Mouse (Mus musculus) bone marrow macrophage, adult 2 months (primary cell): ENCODE data around the gene Rsad2. TPM values are rescaled to one million over a fixed set of nuclear protein-coding genes. Genes with fewer than 3 reads are reported as not detected.

Source experiments
- H3K27ac ChIP-seq: 2 replicates; pipeline ENCODE4 v1.5.1; 2012; ENCODE audit warnings: low read depth, low read length; ENCODE audit not compliant: insufficient read depth
- H3K4me1 ChIP-seq: 2 replicates; pipeline ENCODE4 v1.6.1; 2012; ENCODE audit warnings: low read length; ENCODE audit not compliant: control insufficient read depth, insufficient read depth
- H3K4me3 ChIP-seq: 2 replicates; pipeline ENCODE4 v1.5.1; 2012; ENCODE audit warnings: mild to moderate bottlenecking, low read length, moderate library complexity; ENCODE audit not compliant: insufficient read depth
- CTCF ChIP-seq: IDR thresholded peaks from 2 replicates; pipeline ENCODE4 v1.5.1; 2012; ENCODE audit warnings: low read depth, mild to moderate bottlenecking, low read length, moderate library complexity
- POLR2A ChIP-seq: IDR thresholded peaks from 2 replicates; pipeline ENCODE4 v1.6.1; 2012; ENCODE audit warnings: mild to moderate bottlenecking, low read depth, low read length, borderline replicate concordance
- polyA plus RNA-seq: library from polyadenylated mRNA; stranded (reverse); fragments of >200 nt; gene quantifications from 2 replicates; pipeline ENCODE4 v1.2.4, GENCODE M21; 2012; ENCODE audit not compliant: missing spikeins, insufficient read depth, insufficient read length

The Rsad2 gene
- polyA plus RNA-seq, 1 experiment = 32.3 TPM

DNA sequence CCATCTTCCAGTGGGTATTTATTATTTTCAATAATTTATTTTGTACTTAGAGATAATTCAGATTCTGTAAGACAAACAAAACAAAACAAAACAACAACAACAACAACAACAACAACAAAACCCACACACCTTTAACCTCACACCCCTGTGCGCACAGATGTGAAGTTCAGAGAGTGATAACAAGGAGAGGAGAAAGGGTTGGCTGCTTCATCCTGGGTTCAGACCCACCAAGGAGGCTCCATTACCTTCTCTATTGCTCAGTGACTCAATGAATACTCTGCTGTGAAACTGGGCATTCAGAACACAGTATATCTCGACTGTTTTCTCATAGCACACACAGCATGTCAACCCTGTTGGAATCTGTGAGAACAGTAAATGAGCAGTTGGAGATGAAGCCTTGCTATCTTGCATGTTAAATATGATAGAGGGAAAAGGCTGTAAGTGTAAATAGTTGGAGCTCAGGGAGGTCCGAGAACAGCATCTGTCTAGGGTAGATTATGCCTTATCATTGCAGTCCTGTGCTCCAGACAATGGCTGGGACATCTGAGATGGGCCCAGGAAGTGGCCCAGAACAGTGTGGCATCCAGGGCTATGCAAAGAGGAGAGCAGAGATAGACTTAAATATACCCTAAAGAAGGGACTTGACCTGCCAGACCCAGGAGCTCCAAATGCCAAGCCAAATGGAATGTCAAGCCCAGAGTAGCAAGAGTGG lies 16.7 kb upstream of the Rsad2 start:
- Histone ChIP-seq H3K4me1 (peaks cover 4% of the 10 kb centered on the region; the same call in 1 of the 2 replicates), H3K27ac (no peak overlapping the region), H3K4me3 (no peak overlapping the region)
- no peak for TF ChIP-seq POLR2A
- TF ChIP-seq CTCF = no peak

DNA sequence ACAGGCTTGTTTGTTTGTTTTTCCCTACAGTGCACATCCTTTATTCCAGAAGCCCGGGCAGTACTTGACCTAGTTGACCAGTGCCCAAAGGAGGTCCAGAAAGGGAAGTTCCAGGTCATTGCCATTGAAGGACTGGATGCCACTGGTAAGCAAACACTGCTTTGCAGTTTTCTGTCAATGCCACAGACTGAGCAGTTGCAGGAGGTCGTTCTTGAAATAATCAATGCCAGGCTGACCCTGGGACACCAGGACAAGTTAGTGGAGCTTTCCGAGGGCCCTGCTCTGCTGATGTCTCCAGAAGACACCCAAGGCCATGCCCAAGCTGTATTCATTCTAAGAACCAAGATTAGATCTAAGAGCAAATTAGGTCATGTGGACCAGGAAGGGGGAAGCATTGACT lies 15.1 kb upstream of the Rsad2 start:
- TF ChIP-seq CTCF = no peak
- no peak for TF ChIP-seq POLR2A
- Histone ChIP-seq H3K4me1 (peaks cover 7% of the 10 kb centered on the region; the same call in 1 of the 2 replicates), H3K4me3 (no peak overlapping the region), H3K27ac (no peak overlapping the region)

DNA sequence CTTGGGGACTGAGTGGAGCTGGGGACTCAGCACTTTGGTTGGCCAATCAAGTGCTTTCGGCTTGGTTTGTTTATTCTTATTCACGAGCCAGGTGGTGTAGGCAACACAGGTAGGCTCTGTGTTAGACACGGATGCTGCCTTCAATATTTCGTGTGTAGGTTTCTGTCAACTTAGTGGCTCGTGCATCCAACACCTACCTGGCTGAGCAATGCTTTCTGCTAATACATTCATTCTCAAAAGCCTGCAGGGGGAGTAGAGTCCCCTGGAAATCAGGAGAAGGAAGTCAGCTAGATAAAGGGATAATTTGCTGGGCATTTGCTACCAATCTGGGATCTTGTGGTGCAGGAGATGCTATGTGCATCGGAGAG lies 13.8 kb upstream of the Rsad2 start:
- TF ChIP-seq POLR2A (no peak), CTCF (no peak)
- H3K4me1 ChIP-seq = peaks cover 8% of the 10 kb centered on the region; the same call in 1 of the 2 replicates
- no peak overlapping the region for H3K27ac ChIP-seq
- H3K4me3 ChIP-seq = peak overlapping the region; percentile 65

- H3K4me3 ChIP-seq = peak within 1 kb of the TSS; percentile 65
- H3K27ac ChIP-seq = no peak within 1 kb of the TSS
- TF ChIP-seq CTCF (no peak), POLR2A (no peak)
- H3K4me1 ChIP-seq = peaks cover 8% of the 10 kb centered on the region; the same call in 1 of the 2 replicates
Measured at GRCm38 (mm10) chr12:26469098-26470041, 13.1 kb upstream of the Rsad2 start, which contains the start of gene Cmpk2. Gene Cmpk2, plus strand, starts transcription at chr12:26469204.

DNA sequence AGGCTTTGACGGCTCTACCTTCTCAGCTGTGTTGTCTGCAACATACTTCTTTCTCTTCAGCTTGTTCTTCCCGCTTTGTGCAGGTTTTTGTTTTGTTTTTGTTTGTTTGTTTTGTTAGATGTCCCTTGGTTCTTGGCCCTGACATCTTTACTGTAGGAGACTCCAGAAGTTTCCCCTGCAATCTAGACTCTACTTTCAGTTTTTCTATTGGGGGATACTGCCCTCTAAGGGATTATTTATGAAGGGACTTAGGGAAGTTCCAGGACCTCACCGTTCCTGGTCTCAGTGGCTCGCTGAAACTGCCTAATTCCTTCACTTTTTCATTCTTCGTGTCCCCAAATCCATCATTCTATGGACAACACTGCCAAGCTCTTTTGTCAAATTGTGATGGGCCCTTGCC lies 9.3 kb upstream of the Rsad2 start:
- Histone ChIP-seq H3K27ac (no peak overlapping the region), H3K4me1 (peaks cover 10% of the 10 kb centered on the region), H3K4me3 (no peak overlapping the region)
- no peak for TF ChIP-seq POLR2A
- no peak for TF ChIP-seq CTCF

- Histone ChIP-seq H3K27ac (peak overlapping the region; percentile 24), H3K4me1 (peaks cover 16% of the 10 kb centered on the region), H3K4me3 (0 out of 2 replicates have a peak overlapping the region, but pooled peaks have one; percentile 6)
- TF ChIP-seq CTCF (no peak), POLR2A (no peak)
Measured at GRCm38 (mm10) chr12:26460091-26460490, 3.8 kb upstream of the Rsad2 start.

DNA sequence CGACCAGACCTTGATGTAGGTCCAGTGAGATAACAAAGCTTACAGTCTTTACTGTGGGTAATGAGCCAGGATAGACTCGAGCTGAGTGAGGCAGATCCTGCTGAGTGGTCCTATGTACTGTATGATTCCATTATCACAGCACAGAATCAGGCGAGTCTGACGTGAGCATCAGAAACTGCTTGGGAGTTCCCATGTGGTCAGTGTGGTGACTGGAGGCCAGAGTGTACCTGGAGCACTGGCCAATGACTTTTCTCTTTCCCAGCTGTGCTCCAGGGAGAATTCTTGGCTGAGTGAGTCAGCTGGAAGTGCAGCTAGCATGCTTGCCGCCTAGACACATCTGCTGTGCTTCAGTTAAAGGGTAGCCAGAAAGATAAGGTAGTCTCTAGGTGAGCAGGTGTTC lies 1.6 kb downstream of the Rsad2 start:
- Histone ChIP-seq H3K27ac (no peak overlapping the region), H3K4me3 (no peak overlapping the region), H3K4me1 (peaks cover 28% of the 10 kb centered on the region)
- TF ChIP-seq POLR2A (no peak), CTCF (no peak)

DNA sequence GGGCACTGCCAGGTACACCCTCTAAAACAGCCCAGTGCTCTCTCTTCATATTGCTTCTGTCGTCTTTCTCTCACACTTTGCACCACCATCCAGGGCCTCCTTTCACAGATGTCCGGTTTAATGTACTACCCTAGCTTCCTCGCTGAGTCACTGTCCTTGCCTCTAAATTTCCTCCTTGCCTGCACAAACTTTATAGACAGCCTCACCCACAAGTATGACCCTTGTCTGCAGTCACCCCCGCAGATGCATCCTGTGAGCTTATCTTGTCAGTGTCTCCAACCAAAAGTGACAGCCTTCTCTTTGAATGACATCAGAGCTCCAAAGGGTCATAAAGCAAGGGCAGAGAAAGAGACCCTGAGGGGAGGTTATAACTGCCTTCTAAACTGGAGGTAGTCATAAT lies 3.3 kb downstream of the Rsad2 start:
- Histone ChIP-seq H3K27ac (no peak overlapping the region), H3K4me3 (no peak overlapping the region), H3K4me1 (peaks cover 28% of the 10 kb centered on the region)
- TF ChIP-seq POLR2A (no peak), CTCF (no peak)

GRCm38 (mm10) chr12:26451150-26451549 lies 5.1 kb downstream of the Rsad2 start:
- peaks cover 26% of the 10 kb centered on the region for H3K4me1 ChIP-seq
- H3K4me3 ChIP-seq = no peak overlapping the region
- TF ChIP-seq CTCF (no peak), POLR2A (no peak)
- H3K27ac ChIP-seq = no peak overlapping the region

DNA sequence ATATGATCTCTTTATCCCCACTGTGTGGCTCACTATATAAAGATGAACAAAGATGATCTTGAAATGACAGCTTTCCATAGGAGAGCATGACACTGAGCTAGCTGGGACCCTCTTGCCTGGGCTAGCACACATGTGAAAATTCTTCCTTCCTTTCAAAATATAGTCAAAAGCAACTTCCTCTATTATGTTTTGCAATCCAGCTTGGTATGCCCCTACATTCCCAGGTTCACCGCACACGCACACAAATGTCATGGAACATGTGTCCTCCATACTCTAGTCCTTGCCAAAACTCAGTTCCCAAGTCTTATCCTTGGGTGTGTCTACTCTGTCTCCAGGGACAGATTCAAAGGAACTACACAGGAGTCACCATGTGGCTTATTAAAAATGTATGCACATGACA lies 6.8 kb downstream of the Rsad2 start:
- Histone ChIP-seq H3K4me1 (peaks cover 24% of the 10 kb centered on the region), H3K4me3 (no peak overlapping the region), H3K27ac (no peak overlapping the region)
- TF ChIP-seq CTCF = no peak
- TF ChIP-seq POLR2A = no peak
